Mouse (Mus musculus) heart, postnatal 0 days (tissue): ENCODE data around the gene Gm45716. TPM values are rescaled to one million over a fixed set of nuclear protein-coding genes. Genes with fewer than 3 reads are reported as not detected.

Experiments used
- ATAC-seq: fragments of 200-750 bp; cut with Nextera tagmentation; 2 replicates; pipeline ENCODE4 v1.8.0; 2017; ENCODE audit warnings: low read depth, moderate number of reproducible peaks, moderate library complexity; ENCODE audit not compliant: insufficient read depth
- DNase-seq: peaks from one replicate; pipeline ENCODE4 v3.0.0-alpha.2; 2016; ENCODE audit warnings: low spot score
- H3K27ac ChIP-seq: fragments of 300-500 bp; sonication (generic); 2 replicates; pipeline ENCODE4 v1.5.1; 2014; ENCODE audit warnings: low read depth, mild to moderate bottlenecking
- H3K27me3 ChIP-seq: fragments of 300-500 bp; sonication (generic); 2 replicates; pipeline ENCODE4 v1.6.1; 2014; ENCODE audit warnings: low read length, mixed read lengths; ENCODE audit not compliant: control insufficient read depth, insufficient read depth
- H3K36me3 ChIP-seq: fragments of 300-500 bp; sonication (generic); replicated peaks from 2 replicates; pipeline ENCODE4 v1.6.1; 2014; ENCODE audit warnings: low read length, mixed read lengths; ENCODE audit not compliant: control insufficient read depth, insufficient read depth
- H3K4me1 ChIP-seq: fragments of 300-500 bp; sonication (generic); 2 replicates; pipeline ENCODE4 v1.6.1; 2014; ENCODE audit warnings: antibody characterized with exemption; ENCODE audit not compliant: control insufficient read depth, insufficient read depth
- H3K4me2 ChIP-seq: fragments of 300-500 bp; sonication (generic); 2 replicates; pipeline ENCODE4 v1.6.1; 2014; ENCODE audit warnings: low read depth, mild to moderate bottlenecking, low read length, moderate library complexity
- H3K4me3 ChIP-seq: fragments of 300-500 bp; sonication (generic); 2 replicates; pipeline ENCODE4 v1.5.1; 2014; ENCODE audit warnings: low read depth, low read length
- H3K9ac ChIP-seq: fragments of 300-500 bp; sonication (generic); replicated peaks from 2 replicates; pipeline ENCODE4 v1.6.1; 2014; ENCODE audit warnings: low read depth, low read length, mixed read lengths
- H3K9me3 ChIP-seq: fragments of 300-500 bp; sonication (generic); replicated peaks from 2 replicates; pipeline ENCODE4 v1.6.1; 2016; ENCODE audit warnings: low read length; ENCODE audit not compliant: control insufficient read depth
- CTCF ChIP-seq: IDR thresholded peaks from 2 replicates; pipeline ENCODE4 v1.5.1; 2016; ENCODE audit warnings: antibody characterized with exemption, control low read depth, low read depth
- EP300 ChIP-seq: IDR thresholded peaks from 2 replicates; pipeline ENCODE4 v1.6.1; 2016; ENCODE audit warnings: antibody characterized with exemption, low read depth
- WGBS: fragments of 180-500 bp; shearing (Covaris S2); extraction: QIAGEN DNeasy Blood & Tissue Kit; methylation state at CpG from one replicate; pipeline ENCODE4 v1.1.7; 2014; 5-methylcytosine and 5-hydroxymethylcytosine counted together
- polyA plus RNA-seq: library from polyadenylated mRNA; unstranded; fragments of >200 nt; fragmentation: Nextera tagmentation; extraction: Ambion mirVana; gene quantifications from 2 replicates; pipeline ENCODE4 v1.2.1, GENCODE M21; 2015
- total RNA-seq: library from RNA; depleted of rRNA; stranded (reverse); fragments of >200 nt; gene quantifications from 2 replicates; pipeline ENCODE4 v1.2.3, GENCODE M21; 2014; ENCODE audit warnings: low replicate concordance

The Gm45716 gene
- total and polyA plus RNA-seq, 2 experiments from 2014 or later: 30.5 to 133 TPM

GRCm38 (mm10) chr11:90258321-90258927, 70.9 kb downstream of the Gm45716 start:
- Histone ChIP-seq H3K4me1 (peaks cover 45% of the 10 kb centered on the region), H3K9ac (no peak overlapping the region), H3K27ac (0 out of 2 replicates have a peak overlapping the region, but pooled peaks have one; percentile 98), H3K4me2 (0 out of 2 replicates have a peak overlapping the region, but pooled peaks have one; percentile 8), H3K36me3 (peaks cover 59% of the 10 kb centered on the region), H3K27me3 (no peaks in the 10 kb centered on the region), H3K4me3 (no peak overlapping the region), H3K9me3 (no peaks in the 10 kb centered on the region)
- no peak for TF ChIP-seq CTCF
- TF ChIP-seq EP300: no peak
- ATAC-seq: no peak
- 32% methylated on average over 10 of the region's 10 CpGs for WGBS
- no peak for DNase-seq

GRCm38 (mm10) chr11:90259071-90259470, 71.6 kb downstream of the Gm45716 start:
- 36% methylated on average over 4 of the region's 4 CpGs for WGBS
- Histone ChIP-seq H3K27me3 (no peaks in the 10 kb centered on the region), H3K4me1 (peaks cover 40% of the 10 kb centered on the region), H3K36me3 (peaks cover 64% of the 10 kb centered on the region), H3K4me2 (no peak overlapping the region), H3K9me3 (no peaks in the 10 kb centered on the region), H3K4me3 (no peak overlapping the region), H3K9ac (no peak overlapping the region), H3K27ac (peak overlapping the region; percentile 32; the same call in 1 of the 2 replicates)
- ATAC-seq (no peak), DNase-seq (no peak)
- TF ChIP-seq CTCF (no peak), EP300 (no peak)

GRCm38 (mm10) chr11:90259826-90260225, 72.3 kb downstream of the Gm45716 start:
- H3K27ac ChIP-seq: no peak overlapping the region
- H3K27me3 ChIP-seq: no peaks in the 10 kb centered on the region
- peaks cover 72% of the 10 kb centered on the region for H3K36me3 ChIP-seq
- 80% methylated on average over 9 of the region's 9 CpGs for WGBS
- DNase-seq: no peak
- ATAC-seq: no peak
- H3K9ac ChIP-seq: no peak overlapping the region
- H3K4me3 ChIP-seq: no peak overlapping the region
- H3K9me3 ChIP-seq: no peaks in the 10 kb centered on the region
- no peak overlapping the region for H3K4me2 ChIP-seq
- TF ChIP-seq EP300 (no peak), CTCF (no peak)
- peaks cover 38% of the 10 kb centered on the region for H3K4me1 ChIP-seq

GRCm38 (mm10) chr11:90264180-90264579, 76.7 kb downstream of the Gm45716 start:
- DNase-seq (no peak), ATAC-seq (no peak)
- no peak overlapping the region for H3K9ac ChIP-seq
- 79% methylated on average over 11 of the region's 11 CpGs for WGBS
- H3K9me3 ChIP-seq: no peaks in the 10 kb centered on the region
- H3K36me3 ChIP-seq: peaks cover 86% of the 10 kb centered on the region
- H3K27me3 ChIP-seq: no peaks in the 10 kb centered on the region
- no peak overlapping the region for H3K4me2 ChIP-seq
- H3K27ac ChIP-seq: no peak overlapping the region
- H3K4me3 ChIP-seq: no peak overlapping the region
- H3K4me1 ChIP-seq: peaks cover 8% of the 10 kb centered on the region; the same call in 1 of the 2 replicates
- TF ChIP-seq EP300 (no peak), CTCF (no peak)

GRCm38 (mm10) chr11:90265581-90265980, 78.1 kb downstream of the Gm45716 start:
- 42% methylated on average over 7 of the region's 7 CpGs for WGBS
- no peaks in the 10 kb centered on the region for H3K9me3 ChIP-seq
- no peak overlapping the region for H3K4me2 ChIP-seq
- H3K27ac ChIP-seq: peak overlapping the region; percentile 28; the same call in 1 of the 2 replicates
- H3K4me1 ChIP-seq: 0 out of 2 replicates have a peak, but pooled peaks cover 8% of the 10 kb centered on the region
- no peak overlapping the region for H3K9ac ChIP-seq
- DNase-seq (peak; percentile 68), ATAC-seq (peak; percentile 66; the same call in 1 of the 2 replicates)
- no peaks in the 10 kb centered on the region for H3K27me3 ChIP-seq
- TF ChIP-seq EP300: no peak
- TF ChIP-seq CTCF: no peak
- no peak overlapping the region for H3K4me3 ChIP-seq
- H3K36me3 ChIP-seq: peaks cover 88% of the 10 kb centered on the region

- WGBS: 86% methylated on average over 5 of the region's 5 CpGs
- DNase-seq (no peak), ATAC-seq (no peak)
- H3K27ac ChIP-seq: no peak overlapping the region
- TF ChIP-seq CTCF (no peak), EP300 (no peak)
- H3K36me3 ChIP-seq: peaks cover 85% of the 10 kb centered on the region
- H3K27me3 ChIP-seq: no peaks in the 10 kb centered on the region
- 0 out of 2 replicates have a peak, but pooled peaks cover 8% of the 10 kb centered on the region for H3K4me1 ChIP-seq
- no peak overlapping the region for H3K9ac ChIP-seq
- H3K4me3 ChIP-seq: no peak overlapping the region
- no peaks in the 10 kb centered on the region for H3K9me3 ChIP-seq
- no peak overlapping the region for H3K4me2 ChIP-seq
Measured at GRCm38 (mm10) chr11:90268934-90269333, 81.5 kb downstream of the Gm45716 start.
